Mouse (Mus musculus): ENCODE measurements around the gene A730061H03Rik. TPM values are rescaled to one million over a fixed set of nuclear protein-coding genes. Genes with fewer than 3 reads are reported as not detected.

The A730061H03Rik gene
- polyA plus RNA-seq (2016; fragmentation: Nextera tagmentation; extraction: Ambion mirVana) = 1.1 TPM in 1 of 2 replicates, not detected in the other

GRCm38 (mm10) chr14:55560202-55561073 lies at the start of gene A730061H03Rik:
Gene A730061H03Rik (minus strand): TSS chr14:55560406.
- Histone ChIP-seq H3K9me3 (no peaks in the 10 kb centered on the region), H3K27ac (peak within 1 kb of the TSS; percentile 98), H3K4me1 (replicated peaks) (peaks cover 14% of the 10 kb centered on the region), H3K36me3 (peaks cover 24% of the 10 kb centered on the region), H3K4me3 (replicated peaks) (peak within 1 kb of the TSS; percentile 64), H3K27me3 (no peaks in the 10 kb centered on the region), H3K9ac (replicated peaks) (peak within 1 kb of the TSS; percentile 80), H3K4me2 (peak within 1 kb of the TSS; percentile 86)
- WGBS = under 1% methylated on average over 51 of the region's 51 CpGs
- ATAC-seq (ENCODE audit: insufficient number of reproducible peaks, insufficient read depth, low FRiP score, low TSS enrichment, low read depth) = peak; percentile 97

DNA sequence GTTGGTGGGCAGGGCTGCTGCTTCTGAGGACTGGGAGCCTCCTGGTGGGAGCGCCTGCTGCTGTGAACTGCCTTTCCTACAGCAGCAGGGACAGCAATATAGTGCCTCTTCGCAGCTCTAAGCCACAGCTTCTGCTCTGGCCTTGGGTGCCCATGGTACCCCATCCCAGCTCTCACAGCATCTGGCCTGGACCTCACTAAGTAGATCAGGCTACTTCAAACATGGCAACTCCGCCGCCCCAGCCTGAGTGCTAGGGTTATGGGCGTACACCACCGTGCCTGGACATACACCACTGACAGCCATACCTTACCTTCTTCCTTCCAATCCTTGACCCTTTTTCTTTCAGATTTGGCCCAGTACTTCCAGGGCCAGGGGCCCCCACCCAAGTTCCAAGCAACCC lies 48.1 kb upstream of the A730061H03Rik start:
- WGBS = 96% methylated on average over 6 of the region's 6 CpGs
- H3K36me3 ChIP-seq = peaks cover 51% of the 10 kb centered on the region

DNA sequence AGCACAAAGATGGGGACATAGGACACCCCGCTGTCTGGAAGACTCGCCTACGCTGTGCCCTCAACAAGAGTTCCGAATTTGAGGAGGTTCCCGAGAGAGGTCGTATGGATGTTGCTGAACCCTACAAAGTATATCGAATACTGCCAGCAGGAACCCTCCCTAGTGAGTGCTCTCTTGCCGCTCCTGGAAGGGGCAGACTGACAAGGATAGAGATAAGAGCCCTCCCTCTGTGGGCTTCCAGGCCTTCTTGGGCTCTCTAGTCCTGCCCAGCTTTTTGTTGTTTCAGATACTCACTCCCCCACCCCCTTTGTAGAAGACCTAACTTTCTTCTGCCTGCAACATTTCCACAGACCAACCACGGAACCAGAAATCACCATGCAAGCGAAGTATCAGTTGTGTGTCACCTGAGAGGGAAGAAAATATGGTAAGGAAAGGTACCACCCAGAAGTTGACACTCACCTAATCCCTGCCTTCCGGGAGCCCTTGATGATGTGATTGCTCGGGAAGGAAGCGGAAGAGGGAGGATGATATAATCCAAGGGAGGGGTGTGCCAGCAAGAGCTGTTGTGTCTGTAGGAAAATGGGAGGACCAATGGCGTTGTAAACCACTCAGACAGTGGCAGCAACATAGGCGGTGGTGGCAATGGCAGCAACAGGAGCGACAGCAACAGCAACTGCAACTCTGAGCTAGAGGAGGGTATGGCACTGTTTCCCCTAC lies 45.7 kb upstream of the A730061H03Rik start:
- no peaks in the 10 kb centered on the region for H3K9me3 ChIP-seq
- H3K27me3 ChIP-seq = no peaks in the 10 kb centered on the region
- no peak overlapping the region for H3K4me2 ChIP-seq
- peaks cover 6% of the 10 kb centered on the region for H3K4me1 ChIP-seq (replicated peaks)
- peaks cover 75% of the 10 kb centered on the region for H3K36me3 ChIP-seq
- no peak overlapping the region for H3K4me3 ChIP-seq (replicated peaks)
- 91% methylated on average over 16 of the region's 16 CpGs for WGBS
- H3K27ac ChIP-seq = no peak overlapping the region
- H3K9ac ChIP-seq (replicated peaks) = no peak overlapping the region
- no peak for ATAC-seq (ENCODE audit: insufficient number of reproducible peaks, insufficient read depth, low FRiP score, low TSS enrichment, low read depth)

More for the DNA sequence above, 48.1 kb upstream of the A730061H03Rik start:
- Histone ChIP-seq H3K4me3 (replicated peaks) (no peak overlapping the region), H3K9me3 (no peaks in the 10 kb centered on the region), H3K27ac (no peak overlapping the region), H3K4me2 (no peak overlapping the region), H3K4me1 (replicated peaks) (peaks cover 6% of the 10 kb centered on the region), H3K9ac (replicated peaks) (no peak overlapping the region), H3K27me3 (no peaks in the 10 kb centered on the region)
- no peak for ATAC-seq (ENCODE audit: insufficient number of reproducible peaks, insufficient read depth, low FRiP score, low TSS enrichment, low read depth)

DNA sequence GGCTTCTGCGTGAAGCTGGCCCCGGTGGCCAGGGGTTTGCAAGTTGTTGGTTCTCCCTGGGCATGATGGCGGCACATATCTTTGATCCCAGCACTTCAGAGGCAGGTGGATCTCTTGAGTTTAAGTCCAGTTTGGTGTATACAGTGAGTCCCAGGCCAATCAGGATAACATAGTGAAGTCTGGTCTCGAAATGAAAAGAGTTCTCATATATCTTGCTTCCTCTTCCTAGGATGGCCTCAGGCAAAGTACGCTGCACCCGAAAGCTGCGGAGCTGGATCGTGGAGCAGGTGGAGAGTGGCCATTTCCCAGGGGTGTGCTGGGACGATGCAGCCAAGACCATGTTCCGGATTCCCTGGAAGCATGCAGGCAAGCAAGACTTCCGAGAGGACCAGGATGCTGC lies 44.6 kb upstream of the A730061H03Rik start:
- H3K9ac ChIP-seq (replicated peaks) = no peak overlapping the region
- no peak overlapping the region for H3K4me3 ChIP-seq (replicated peaks)
- H3K27me3 ChIP-seq = no peaks in the 10 kb centered on the region
- H3K27ac ChIP-seq = no peak overlapping the region
- no peak for ATAC-seq (ENCODE audit: insufficient number of reproducible peaks, insufficient read depth, low FRiP score, low TSS enrichment, low read depth)
- H3K4me1 ChIP-seq (replicated peaks) = peaks cover 6% of the 10 kb centered on the region
- peaks cover 82% of the 10 kb centered on the region for H3K36me3 ChIP-seq
- no peaks in the 10 kb centered on the region for H3K9me3 ChIP-seq
- 87% methylated on average over 11 of the region's 11 CpGs for WGBS
- H3K4me2 ChIP-seq = peak overlapping the region; percentile 57; the same call in 1 of the 2 replicates

DNA sequence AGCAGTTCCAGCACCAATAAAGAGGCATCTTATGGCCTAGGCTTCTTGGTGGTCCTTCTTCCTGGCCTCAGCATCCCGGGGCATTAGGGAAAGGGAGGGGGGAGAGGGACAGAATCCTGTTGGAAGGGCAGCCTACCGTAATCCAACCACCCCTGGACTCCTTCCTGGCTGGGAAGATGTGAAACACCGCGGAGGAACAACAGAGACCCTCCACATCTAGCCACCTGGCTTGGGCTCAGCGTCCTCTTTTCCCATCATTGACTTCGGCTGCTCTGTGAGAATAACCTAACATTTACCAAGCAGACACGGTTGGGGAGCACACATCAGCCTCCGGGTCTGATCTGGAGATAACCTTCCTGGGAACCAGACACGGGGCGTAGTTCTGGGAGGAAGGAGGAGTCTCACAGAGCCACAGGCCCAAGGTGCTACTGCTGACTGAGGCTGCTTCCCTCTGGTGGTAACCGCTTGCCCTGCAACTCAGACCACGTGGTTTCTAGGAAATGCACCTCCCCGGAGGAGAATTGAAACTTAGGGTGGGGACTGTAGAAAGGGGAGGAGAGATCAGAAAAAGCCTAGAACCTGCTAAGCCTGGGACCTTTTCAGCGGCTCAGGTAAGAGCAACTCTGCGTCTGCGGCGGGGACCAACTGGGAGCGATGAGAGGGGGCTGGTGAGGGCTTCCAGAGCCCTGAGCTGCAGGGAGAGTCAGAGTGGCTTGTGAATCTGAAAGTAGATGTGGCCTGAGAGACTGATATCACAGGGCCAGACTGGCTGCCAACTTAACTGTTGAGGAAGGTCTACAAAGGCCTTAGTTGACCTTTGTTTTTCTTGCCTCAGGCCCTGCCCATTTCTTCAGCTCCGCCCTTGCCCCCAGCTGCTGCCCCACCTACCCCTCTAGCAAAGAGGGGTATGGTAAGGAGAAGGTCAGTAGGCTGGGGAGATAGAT lies 43.7 kb upstream of the A730061H03Rik start:
- Histone ChIP-seq H3K9me3 (no peaks in the 10 kb centered on the region), H3K4me3 (replicated peaks) (peak overlapping the region; percentile 33), H3K36me3 (peaks cover 82% of the 10 kb centered on the region), H3K9ac (replicated peaks) (peak overlapping the region; percentile 56), H3K27me3 (no peaks in the 10 kb centered on the region), H3K4me1 (replicated peaks) (peaks cover 6% of the 10 kb centered on the region), H3K27ac (peak overlapping the region; percentile 59), H3K4me2 (peak overlapping the region; percentile 57)
- ATAC-seq (ENCODE audit: insufficient number of reproducible peaks, insufficient read depth, low FRiP score, low TSS enrichment, low read depth) = peak; percentile 87
- WGBS = 13% methylated on average over 19 of the region's 19 CpGs

DNA sequence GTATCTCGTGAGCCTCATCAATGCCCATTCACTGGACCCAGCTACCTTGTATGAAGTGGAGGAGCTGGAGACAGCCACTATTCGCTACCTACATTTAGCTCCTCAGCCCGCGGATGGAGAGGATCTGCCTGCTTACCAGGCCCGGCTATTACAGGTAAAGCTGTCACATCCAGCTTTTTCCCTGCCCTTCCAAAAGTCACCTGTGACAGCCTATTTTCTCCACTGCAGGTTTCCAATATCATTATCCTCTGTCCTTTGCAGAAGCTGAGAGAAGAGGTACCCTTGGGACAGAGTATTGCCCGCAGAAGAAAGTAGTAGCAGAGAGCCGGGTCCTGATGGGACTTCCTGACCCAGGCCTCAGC lies 43.0 kb upstream of the A730061H03Rik start, which contains the start of gene Irf9:
Irf9 (plus strand) TSS at position 301 of the 362 bp plus-strand sequence.
- H3K27me3 ChIP-seq = no peaks in the 10 kb centered on the region
- peak within 1 kb of the TSS; percentile 33 for H3K4me3 ChIP-seq (replicated peaks)
- peak within 1 kb of the TSS; percentile 57 for H3K4me2 ChIP-seq
- ATAC-seq (ENCODE audit: insufficient number of reproducible peaks, insufficient read depth, low FRiP score, low TSS enrichment, low read depth) = no peak
- peak within 1 kb of the TSS; percentile 59 for H3K27ac ChIP-seq
- peaks cover 82% of the 10 kb centered on the region for H3K36me3 ChIP-seq
- 86% methylated on average over 7 of the region's 7 CpGs for WGBS
- H3K9ac ChIP-seq (replicated peaks) = peak within 1 kb of the TSS; percentile 56
- no peaks in the 10 kb centered on the region for H3K9me3 ChIP-seq
- H3K4me1 ChIP-seq (replicated peaks) = peaks cover 6% of the 10 kb centered on the region

DNA sequence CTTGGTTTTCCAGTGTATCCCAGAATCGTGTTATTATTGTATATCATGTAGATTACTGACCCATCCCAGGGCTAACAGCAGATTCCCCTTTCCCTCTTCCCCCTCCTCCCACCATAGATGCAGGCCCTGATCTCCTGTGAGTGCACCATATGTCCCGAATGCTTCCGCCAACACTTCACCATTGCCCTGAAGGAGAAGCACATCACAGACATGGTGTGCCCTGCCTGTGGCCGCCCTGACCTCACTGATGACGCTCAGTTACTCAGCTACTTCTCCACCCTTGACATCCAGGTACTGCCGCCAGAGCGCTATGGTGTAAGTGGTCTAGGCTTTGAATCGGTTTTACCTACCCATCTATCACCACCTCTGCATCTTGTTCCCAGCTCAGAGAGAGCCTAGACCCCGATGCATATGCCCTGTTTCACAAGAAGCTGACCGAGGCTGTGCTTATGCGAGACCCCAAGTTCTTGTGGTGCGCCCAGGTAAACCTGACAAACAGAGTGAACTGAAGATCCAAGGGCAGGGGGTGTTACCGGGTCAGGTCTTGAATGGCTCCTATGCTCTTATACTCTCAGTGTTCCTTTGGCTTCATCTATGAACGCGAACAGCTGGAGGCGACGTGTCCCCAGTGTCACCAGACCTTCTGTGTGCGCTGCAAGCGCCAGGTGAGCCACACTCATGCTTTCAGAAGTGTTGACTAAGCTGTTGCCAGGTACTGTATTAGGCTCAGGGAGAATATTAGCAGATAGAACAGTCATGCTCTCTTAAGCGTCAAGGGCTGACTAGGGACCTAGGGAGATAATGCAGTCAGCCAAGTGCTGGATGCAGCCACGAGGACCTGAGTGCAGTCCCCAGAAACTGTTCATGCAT lies 38.5 kb upstream of the A730061H03Rik start:
- peaks cover under 1% of the 10 kb centered on the region; the same call in 1 of the 2 replicates for H3K4me1 ChIP-seq (replicated peaks)
- H3K4me3 ChIP-seq (replicated peaks) = no peak overlapping the region
- no peak for ATAC-seq (ENCODE audit: insufficient number of reproducible peaks, insufficient read depth, low FRiP score, low TSS enrichment, low read depth)
- H3K27me3 ChIP-seq = no peaks in the 10 kb centered on the region
- no peak overlapping the region for H3K27ac ChIP-seq
- H3K4me2 ChIP-seq = no peak overlapping the region
- H3K9ac ChIP-seq (replicated peaks) = no peak overlapping the region
- WGBS = 92% methylated on average over 21 of the region's 21 CpGs
- H3K9me3 ChIP-seq = no peaks in the 10 kb centered on the region
- peaks cover 97% of the 10 kb centered on the region for H3K36me3 ChIP-seq

DNA sequence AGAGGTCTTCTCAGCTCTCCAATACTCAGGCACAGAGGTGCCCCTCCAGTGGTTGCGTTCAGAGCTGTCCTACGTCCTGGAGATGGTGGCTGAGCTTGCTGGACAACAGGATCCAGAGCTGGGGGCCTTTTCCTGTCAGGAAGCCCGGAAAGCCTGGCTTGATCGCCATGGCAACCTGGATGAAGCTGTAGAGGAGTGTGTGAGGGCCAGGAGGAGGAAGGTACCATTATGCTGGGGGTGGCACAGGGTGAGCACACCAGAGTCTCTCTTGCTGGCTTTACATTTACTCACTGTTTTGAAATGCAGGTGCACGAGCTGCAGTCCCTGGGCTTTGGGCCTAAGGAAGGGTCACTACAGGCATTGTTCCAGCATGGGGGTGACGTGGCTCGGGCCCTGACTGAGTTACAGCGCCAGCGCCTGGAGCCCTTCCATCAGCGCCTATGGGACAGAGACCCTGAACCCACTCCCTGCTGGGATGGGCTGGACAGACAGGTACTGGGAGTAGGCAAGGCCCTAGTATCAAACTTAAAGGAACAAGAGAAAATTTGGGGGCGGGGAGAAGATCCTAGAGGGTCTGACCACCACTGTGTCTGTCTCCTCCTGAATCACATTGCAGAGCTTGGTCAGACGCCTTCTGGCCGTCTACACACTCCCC lies 36.0 kb upstream of the A730061H03Rik start:
- no peak for ATAC-seq (ENCODE audit: insufficient number of reproducible peaks, insufficient read depth, low FRiP score, low TSS enrichment, low read depth)
- Histone ChIP-seq H3K36me3 (peaks cover 74% of the 10 kb centered on the region), H3K4me2 (no peak overlapping the region), H3K27ac (no peak overlapping the region), H3K4me1 (replicated peaks) (peaks cover 17% of the 10 kb centered on the region), H3K4me3 (replicated peaks) (no peak overlapping the region), H3K27me3 (no peaks in the 10 kb centered on the region), H3K9ac (replicated peaks) (no peak overlapping the region; the same call in 1 of the 2 replicates), H3K9me3 (no peaks in the 10 kb centered on the region)
- WGBS = 79% methylated on average over 13 of the region's 13 CpGs

GRCm38 (mm10) chr14:55592226-55592625 lies 32.0 kb upstream of the A730061H03Rik start:
- no peaks in the 10 kb centered on the region for H3K9me3 ChIP-seq
- 4% methylated on average over 16 of the region's 16 CpGs for WGBS
- peaks cover 58% of the 10 kb centered on the region for H3K36me3 ChIP-seq
- H3K4me1 ChIP-seq (replicated peaks) = peaks cover 24% of the 10 kb centered on the region
- peak overlapping the region; percentile 89 for H3K4me3 ChIP-seq (replicated peaks)
- peak overlapping the region; percentile 96 for H3K4me2 ChIP-seq
- H3K27ac ChIP-seq = peak overlapping the region; percentile 94
- no peaks in the 10 kb centered on the region for H3K27me3 ChIP-seq
- peak overlapping the region; percentile 82 for H3K9ac ChIP-seq (replicated peaks)
- no peak for ATAC-seq (ENCODE audit: insufficient number of reproducible peaks, insufficient read depth, low FRiP score, low TSS enrichment, low read depth)

Measured in limb, embryonic 12.5 days (tissue).